Mouse (Mus musculus) mammary gland, adult 2 months (tissue): ENCODE measurements around the gene Rpgr. TPM values are rescaled to one million over a fixed set of nuclear protein-coding genes. Genes with fewer than 3 reads are reported as not detected.

Experiments
- polyA plus RNA-seq: library from polyadenylated mRNA; depleted of rRNA; stranded (reverse); fragments of >200 nt; gene quantifications from 2 replicates; pipeline ENCODE4 v1.2.3, GENCODE M21; 2012; ENCODE audit warnings: low replicate concordance; rRNA removed

The Rpgr gene
- polyA plus RNA-seq: 0.47 and 1.5 TPM in 2 replicates

GRCm38 (mm10) chrX:10216410-10216949, at the start of gene Rpgr:
Gene Rpgr (minus strand): TSS chrX:10216920.

DNA sequence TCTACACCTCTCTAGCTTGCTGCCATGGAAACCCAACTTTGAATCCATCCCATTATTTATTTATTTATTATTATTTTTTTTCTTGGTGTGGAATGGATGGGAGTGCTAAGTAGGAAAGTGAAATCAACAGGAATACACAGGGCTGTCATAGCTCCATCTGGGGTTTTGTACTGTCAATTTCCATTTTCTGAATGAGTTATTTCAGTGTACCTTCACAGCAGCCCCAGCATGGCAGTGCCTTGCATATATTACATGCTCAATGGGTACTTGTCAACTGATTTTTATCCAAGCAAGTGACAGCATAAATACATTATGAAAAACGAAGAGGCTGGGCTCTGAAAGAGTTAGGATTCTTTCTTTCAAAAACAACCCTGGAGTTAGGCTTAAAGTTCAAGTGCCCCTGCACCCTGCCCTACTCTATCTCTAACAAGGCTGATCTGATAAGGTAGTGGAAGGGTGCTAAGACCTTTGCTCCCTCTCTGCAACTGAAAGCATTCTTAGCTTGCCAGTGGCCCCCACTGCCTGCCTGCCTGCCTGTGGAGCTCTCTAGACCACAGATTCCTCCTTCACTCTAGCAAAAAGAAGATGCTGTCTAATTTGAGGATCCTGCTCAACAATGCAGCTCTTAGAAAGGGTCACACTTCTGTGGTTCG, 35.3 kb upstream of the Rpgr start, which contains the start of gene Otc:
TSS of gene Otc (plus strand) at position 454 of the 653 bp plus-strand sequence.

DNA sequence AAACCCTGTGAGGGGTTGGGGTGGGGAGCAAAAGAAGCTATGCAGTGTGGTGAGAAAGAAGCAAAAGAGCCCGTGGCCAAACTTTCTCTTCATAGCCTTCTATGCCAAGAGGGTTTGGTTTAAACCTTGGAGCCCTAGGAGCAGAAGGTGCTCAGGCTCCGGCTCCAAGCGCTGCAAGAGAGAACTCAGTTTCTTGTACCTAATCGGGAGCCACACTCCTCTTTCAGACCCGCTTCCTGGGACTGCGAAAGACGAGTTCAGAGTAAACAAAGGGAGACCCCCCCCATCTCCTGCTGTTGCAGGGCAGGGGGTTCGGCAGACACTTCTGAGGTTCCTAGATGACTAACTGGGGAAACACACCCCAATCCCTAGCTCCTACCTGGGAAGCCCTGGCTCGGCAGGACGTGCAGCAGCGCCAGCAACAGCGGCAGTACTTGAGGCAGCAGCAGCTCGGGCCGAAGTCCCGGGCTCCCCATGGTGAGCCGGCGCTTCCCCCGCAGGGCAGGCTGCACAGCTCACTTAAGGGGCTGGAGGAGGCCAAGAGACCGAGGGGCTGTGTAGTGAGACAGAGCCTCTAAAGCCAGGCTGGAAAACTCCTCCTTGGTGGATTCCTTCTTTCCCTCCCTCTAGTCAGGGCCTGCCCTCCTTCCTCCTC, 99.5 kb downstream of the Rpgr start, which contains the start of gene Srpx:
TSS of gene Srpx (minus strand) at position 645 of the 655 bp plus-strand sequence.

Other genes with a start within 250 kb of the Rpgr start
- 123 and 163 TPM in 2 replicates for gene Srpx, start 99.2 kb downstream of the Rpgr start, polyA plus RNA-seq
- gene Otc, start 35.4 kb upstream of the Rpgr start, polyA plus RNA-seq: 0.29 TPM in 1 of 2 replicates, not detected in the other